In genomic region chr17:85694499-85694898, GRCm38 (mm10) we compare ENCODE assay signal across 19 mouse cellular contexts. TPM values are rescaled to one million over a fixed set of nuclear protein-coding genes. Genes with fewer than 3 reads are reported as not detected.
DNase-seq lines count a peak whose midpoint lies in the region; ATAC-seq and TF ChIP-seq lines count a peak whose summit lies in the region.
"Had no signal": no experiment of that assay in that cellular context is flagged by ENCODE, and none has a peak within 500 bp of the region (broad histone marks: within the 10 kb centered on the region; RNA-seq: fewer than 3 reads in every experiment).

No protein-coding gene starts in this region.

- H3K9me3 ChIP-seq in kidney, embryonic 15.5 days (replicated peaks), result no peaks in the 10 kb centered on the region
- peaks cover 4% of the 10 kb centered on the region; the same call in 1 of the 2 replicates for H3K9me3 ChIP-seq in lung, postnatal 0 days (ENCODE audit: low read length)

- peaks cover 76% of the 10 kb centered on the region for H3K27me3 ChIP-seq in kidney, embryonic 15.5 days
- peaks cover 1% of the 10 kb centered on the region; the same call in 1 of the 2 replicates for H3K27me3 ChIP-seq in kidney, adult 2 months (replicated peaks; ENCODE audit: control insufficient read depth, insufficient read depth, low read length)
- peaks cover 53% of the 10 kb centered on the region for H3K27me3 ChIP-seq in lung, postnatal 0 days (replicated peaks; ENCODE audit: insufficient read depth, low read length)
- peaks cover 27% of the 10 kb centered on the region; the same call in 1 of the 2 replicates for H3K27me3 ChIP-seq in small intestine, adult 2 months (ENCODE audit: control insufficient read depth, insufficient read depth, low read length)

- TF ChIP-seq CTCF in kidney, adult 2 months (conservative IDR thresholded peaks at IDR 0.05; ENCODE audit: insufficient read depth, insufficient read length, low read depth, low read length), result no peak
- TF ChIP-seq CTCF in lung, postnatal 0 days (IDR thresholded peaks at IDR 0.05), result peak; percentile 44
- TF ChIP-seq CTCF in small intestine, adult 2 months (IDR thresholded peaks at IDR 0.05; ENCODE audit: extremely low read depth, insufficient read length, insufficient replicate concordance, low read depth, low read length), result 0 out of 2 replicates have a peak, but pooled peaks have one; percentile 30

- WGBS in kidney, embryonic 15.5 days, result 77% methylated on average over 6 of the region's 6 CpGs
- WGBS in kidney, adult 2 months, result 73% methylated on average over 6 of the region's 6 CpGs
- 79% methylated on average over 6 of the region's 6 CpGs for WGBS in lung, postnatal 0 days
- WGBS in small intestine, adult 2 months, result 84% methylated on average over 6 of the region's 6 CpGs

- peak overlapping the region; percentile 74; the same call in 1 of the 2 replicates for H3K4me2 ChIP-seq in kidney, embryonic 15.5 days
- no peak overlapping the region for H3K4me2 ChIP-seq in lung, postnatal 0 days (replicated peaks; ENCODE audit: low read depth, low read length)
- H3K4me2 ChIP-seq: limb, embryonic 12.5 days had no signal

- H3K4me3 ChIP-seq in kidney, embryonic 15.5 days (replicated peaks), result peak overlapping the region; percentile 57
- no peak overlapping the region for H3K4me3 ChIP-seq in kidney, adult 2 months (ENCODE audit: insufficient read depth, low read depth, low read length)
- H3K4me3 ChIP-seq in lung, postnatal 0 days (ENCODE audit: low read depth, low read length), result no peak overlapping the region
- H3K4me3 ChIP-seq in small intestine, adult 2 months (ENCODE audit: low read depth, low read length), result no peak overlapping the region
- H3K4me3 ChIP-seq: forebrain, embryonic 10.5 days; limb, embryonic 12.5 days had no signal

- no peak for TF ChIP-seq EP300 in lung, postnatal 0 days (IDR thresholded peaks at IDR 0.05)

- peak overlapping the region; percentile 84 for H3K27ac ChIP-seq in kidney, embryonic 15.5 days
- no peak overlapping the region for H3K27ac ChIP-seq in kidney, adult 2 months (ENCODE audit: insufficient read depth, low read depth, low read length)
- H3K27ac ChIP-seq in lung, postnatal 0 days (ENCODE audit: low read length), result no peak overlapping the region
- no peak overlapping the region for H3K27ac ChIP-seq in small intestine, adult 2 months (ENCODE audit: insufficient read depth, low read depth, low read length)
- H3K27ac ChIP-seq: forebrain, embryonic 10.5 days; limb, embryonic 12.5 days had no signal

- no peak for ATAC-seq in kidney, embryonic 15.5 days (replicated peaks; ENCODE audit: low FRiP score)
- no peak for ATAC-seq in lung, postnatal 0 days
- no peak for ATAC-seq in megakaryocyte, adult 5-6 weeks (ENCODE audit: poor library complexity, severe bottlenecking)
- ATAC-seq: hindbrain, embryonic 16.5 days; Patski had no signal

- peaks cover 17% of the 10 kb centered on the region; the same call in 1 of the 2 replicates for H3K4me1 ChIP-seq in kidney, embryonic 15.5 days
- no peaks in the 10 kb centered on the region for H3K4me1 ChIP-seq in kidney, adult 2 months (ENCODE audit: control insufficient read depth, insufficient read depth, low read length)
- H3K4me1 ChIP-seq in lung, postnatal 0 days (ENCODE audit: insufficient read depth, low read depth, low read length), result peaks cover 2% of the 10 kb centered on the region; the same call in 1 of the 2 replicates
- H3K4me1 ChIP-seq in small intestine, adult 2 months (ENCODE audit: control insufficient read depth, insufficient read depth, insufficient read length, low read length), result no peaks in the 10 kb centered on the region

- no peaks in the 10 kb centered on the region for H3K36me3 ChIP-seq in kidney, embryonic 15.5 days
- no peaks in the 10 kb centered on the region for H3K36me3 ChIP-seq in kidney, adult 2 months (ENCODE audit: control insufficient read depth, insufficient read depth, low read length)
- H3K36me3 ChIP-seq in lung, postnatal 0 days (ENCODE audit: insufficient read depth, low read length), result no peaks in the 10 kb centered on the region
- no peaks in the 10 kb centered on the region for H3K36me3 ChIP-seq in small intestine, adult 2 months (ENCODE audit: control insufficient read depth, insufficient read depth, low read length)
- H3K36me3 ChIP-seq: forebrain, embryonic 10.5 days; limb, embryonic 12.5 days had no signal

- no peak for TF ChIP-seq POLR2A in kidney, adult 2 months (IDR thresholded peaks at IDR 0.05; ENCODE audit: low read depth, low read length)
- no peak for TF ChIP-seq POLR2A in small intestine, adult 2 months (IDR thresholded peaks at IDR 0.05; ENCODE audit: low read depth, low read length)

- DNase-seq in kidney, adult 2 months, result no peak
- no peak for DNase-seq in lung, postnatal 0 days (ENCODE audit: low spot score)
- DNase-seq in lung, postnatal 4 days, result no peak
- DNase-seq in R1 (ENCODE audit: low read depth, low spot score), result peak; percentile 37
- DNase-seq: adrenal gland, postnatal 14 days; cerebellum, postnatal 14 days; heart, postnatal 14 days; kidney, postnatal 14 days; lung, postnatal 14 days; right cerebral cortex, adult 18-20 months; thymus, adult 18-20 months had no signal

- H3K9ac ChIP-seq in kidney, embryonic 15.5 days, result no peak overlapping the region
- no peak overlapping the region for H3K9ac ChIP-seq in lung, postnatal 0 days (replicated peaks; ENCODE audit: low read depth)
- H3K9ac ChIP-seq: limb, embryonic 12.5 days had no signal

RNA-seq across cellular contexts. Expression of gene Six2, which starts 6.4 kb away (rescaled TPM):
- polyA plus RNA-seq in kidney, embryonic 15.5 days (2015; fragmentation: Nextera tagmentation; extraction: Ambion mirVana), result 16.9 and 18.9 TPM in 2 replicates
- 0.11 TPM in 1 of 2 replicates, not detected in the other for polyA plus RNA-seq in kidney, adult 2 months (2012; rRNA removed)
- not detected in 2 replicates for polyA plus RNA-seq in lung, postnatal 0 days (2015; fragmentation: Nextera tagmentation; extraction: Ambion mirVana)
- polyA plus RNA-seq in small intestine, adult 2 months (2012; rRNA removed), result 3.7 TPM in 1 of 2 replicates, not detected in the other
- not detected in 2 replicates for total RNA-seq in megakaryocyte, adult 5-6 weeks (2015)
- total RNA-seq in megakaryocyte, adult 5-6 weeks (2017), result not detected in 2 replicates
- total RNA-seq: adrenal gland, postnatal 14 days had no signal
- polyA plus RNA-seq: neural tube, embryonic 14.5 days; Patski had no signal
